Mouse (Mus musculus) G1E (cell line): Measurements from ENCODE around the gene Atg7.

Experiments
- CTCF ChIP-seq: IDR thresholded peaks from 2 replicates; pipeline ENCODE4 v1.5.1; 2012; ENCODE audit warnings: low read depth, low read length, inconsistent platforms, mixed read lengths
- POLR2AphosphoS5 ChIP-seq: IDR thresholded peaks from 2 replicates; pipeline ENCODE4 v1.6.1; 2012; ENCODE audit warnings: low read depth, low read length, inconsistent platforms; ENCODE audit not compliant: insufficient replicate concordance

DNA sequence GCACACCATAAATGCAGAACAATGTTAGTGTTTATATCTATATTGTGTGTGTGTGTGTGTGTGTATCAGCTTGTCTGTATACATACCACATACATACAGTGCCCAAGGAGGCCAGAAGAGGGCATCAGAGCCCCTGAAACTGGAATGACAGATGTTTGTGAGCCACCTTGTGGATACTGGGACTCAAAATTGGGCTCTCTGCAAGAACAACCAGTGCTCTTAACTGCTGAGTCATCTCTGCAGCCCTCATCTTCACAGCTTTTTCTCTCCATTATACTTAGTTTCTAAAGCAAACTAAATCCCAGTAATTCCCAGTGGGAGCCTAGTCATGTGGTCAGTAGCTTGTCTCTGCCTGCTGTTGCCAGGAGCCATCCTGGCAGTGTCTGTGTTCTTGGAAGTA lies 31.9 kb downstream of the Atg7 start:
- TF ChIP-seq CTCF: no peak
- no peak for TF ChIP-seq POLR2AphosphoS5
